Mouse (Mus musculus) embryonic stem cell, embryonic (primary cell): ENCODE results near the gene Ndufa7.

ENCODE experiments used
- CTCF ChIA-PET, 4 experiments: fragments of 300-600 bp in 2 of 4; fragments of 350-600 bp in 2 of 4; sonication (Branson Sonifier 250); formaldehyde crosslinking; loops; one replicate each; lab custom pipeline; 2022; ENCODE audit warnings: inconsistent platforms in 2 of 4; lab: Charles Lee
- POLR2A ChIA-PET, 4 experiments: fragments of 300-600 bp in 2 of 4; fragments of 350-600 bp in 2 of 4; sonication (Branson Sonifier 250); formaldehyde crosslinking; loops; one replicate each; lab custom pipeline; 2022; ENCODE audit warnings: antibody characterized with exemption in 4 of 4, inconsistent platforms in 1 of 4; lab: Charles Lee

Ndufa7 gene

DNA sequence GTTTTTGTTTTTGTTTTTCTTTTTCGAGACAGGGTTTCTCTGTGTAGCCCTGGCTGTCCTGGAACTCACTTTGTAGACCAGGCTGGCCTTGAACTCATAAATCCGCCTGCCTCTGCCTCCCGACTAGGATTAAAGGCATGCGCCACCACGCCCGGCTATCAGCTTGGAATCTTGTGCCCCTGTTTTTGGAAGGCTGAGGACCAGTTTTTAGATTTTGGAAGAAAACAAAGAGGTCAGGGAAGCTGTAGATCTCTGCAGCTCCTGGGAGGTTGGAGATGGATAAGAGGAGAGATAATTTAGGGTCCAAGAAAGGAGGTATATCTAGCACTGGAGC, 592 bp downstream of the Ndufa7 start:
- ChIA-PET CTCF (interaction anchor here in 2 of 4 experiments (0.6 to 2.1 kb wide), 5 partner anchors 40 to 431 kb away, joined by 3 to 5 read pairs (median 4); partner anchors contain the start of gene Zfp101 (in 1 of the 2)), POLR2A (interaction anchor here (0.5 to 19.5 kb wide), 136 partner anchors 9 to 1471 kb away, joined by 3 to 544 read pairs (median 5); partner anchors contain the start of genes Angptl4 (in 3 of the 4), B3galt4 (in 3 of the 4), Daxx (in 3 of the 4) and Kank3 (in 3 of the 4))

DNA sequence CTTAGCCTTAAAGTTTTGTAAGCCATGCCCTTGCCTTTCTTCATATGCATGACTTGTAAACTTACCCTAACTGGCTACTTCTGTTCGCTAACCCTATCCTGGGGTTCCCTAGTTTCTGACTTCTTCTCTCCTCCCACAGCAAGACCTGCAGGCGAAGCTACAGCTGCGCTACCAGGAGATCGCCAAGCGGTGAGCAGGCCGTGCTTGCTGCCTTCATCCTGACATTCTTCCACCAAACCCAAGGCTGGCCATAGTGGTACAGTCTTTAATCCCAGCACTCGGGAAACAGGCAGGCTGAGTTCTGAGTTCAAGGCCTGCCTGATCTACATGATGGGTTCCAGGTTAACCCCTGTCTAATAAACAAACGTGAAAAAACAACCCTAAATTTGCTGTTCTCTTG, 1.1 kb downstream of the Ndufa7 start:
- POLR2A ChIA-PET: interaction anchor here (0.9 to 19.5 kb wide), 59 partner anchors 10 to 332 kb away, joined by 3 to 544 read pairs (median 10); partner anchors contain the start of genes Kank3 (in 3 of the 4), Tapbp (in 3 of the 4), Zbtb22 (in 3 of the 4) and Angptl4 (in 2 of the 4)
- CTCF ChIA-PET: interaction anchor here in 2 of 4 experiments (0.6 to 2.1 kb wide), 4 partner anchors 40 to 101 kb away, joined by 3 to 4 read pairs (median 4); no protein-coding TSS in a partner anchor

DNA sequence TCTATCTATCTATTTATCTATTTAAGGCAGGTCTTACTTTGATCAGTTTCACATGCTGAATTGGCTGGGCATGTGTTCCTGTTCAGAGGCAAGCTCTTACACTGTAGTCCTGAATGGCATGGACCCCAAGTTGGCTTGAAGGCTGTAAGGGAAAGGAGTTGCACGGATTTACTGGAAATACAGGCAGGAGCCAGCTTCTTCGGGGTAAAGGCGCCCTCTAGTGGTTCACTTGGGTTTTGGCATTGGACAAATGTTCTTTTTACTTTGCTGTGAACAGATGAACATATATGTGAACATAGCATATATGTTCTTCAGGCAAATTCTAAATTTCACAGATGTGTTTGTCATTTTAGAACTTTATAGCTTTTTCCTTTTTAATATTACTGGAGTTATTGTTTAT, 2.5 kb downstream of the Ndufa7 start:
- ChIA-PET POLR2A (interaction anchor here (0.5 to 19.5 kb wide), 30 partner anchors 10 to 836 kb away, joined by 3 to 544 read pairs (median 4); partner anchors contain the start of genes Cd320 (in 3 of the 4), Kank3 (in 3 of the 4), March2 (in 1 of the 4) and Rab11b (in 1 of the 4)), CTCF (interaction anchor here (0.5 to 1.1 kb wide), 20 partner anchors 8 to 440 kb away, joined by 3 to 7 read pairs (median 3); partner anchors contain the start of genes B3galt4 (in 1 of the 4), Cd320 (in 1 of the 4) and Rab11b (in 1 of the 4))

DNA sequence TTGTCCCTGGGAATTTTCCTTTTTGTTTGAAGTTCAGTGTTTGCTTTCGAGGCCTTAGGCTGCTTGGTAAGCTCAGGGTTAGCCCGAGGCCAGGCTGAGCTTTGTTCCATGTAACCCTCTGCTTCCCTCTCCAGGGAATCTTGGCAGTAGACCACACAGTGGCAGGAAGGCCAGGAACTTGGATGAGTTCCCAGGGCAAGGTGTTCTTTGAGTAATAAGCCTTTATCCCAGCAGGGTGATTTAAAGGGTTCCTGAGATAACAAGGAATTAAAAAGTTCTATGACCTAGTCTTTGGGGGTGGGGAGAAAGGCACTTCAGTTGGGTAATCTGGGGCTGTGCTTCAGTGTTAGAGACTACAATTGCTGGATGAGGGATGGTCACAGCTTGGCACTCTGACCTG, 4.5 kb downstream of the Ndufa7 start:
- CTCF ChIA-PET: interaction anchor here in 1 of 4 experiments (0.8 kb wide), 1 partner anchor 37 kb away, joined by 3 read pairs; no protein-coding TSS in a partner anchor
- POLR2A ChIA-PET: interaction anchor here in 3 of 4 experiments (0.6 to 19.5 kb wide), 19 partner anchors 9 to 150 kb away, joined by 3 to 544 read pairs (median 4); partner anchors contain the start of genes Kank3 (in 2 of the 3), Rab11b (in 2 of the 3), Angptl4 (in 1 of the 3) and Cd320 (in 1 of the 3)

DNA sequence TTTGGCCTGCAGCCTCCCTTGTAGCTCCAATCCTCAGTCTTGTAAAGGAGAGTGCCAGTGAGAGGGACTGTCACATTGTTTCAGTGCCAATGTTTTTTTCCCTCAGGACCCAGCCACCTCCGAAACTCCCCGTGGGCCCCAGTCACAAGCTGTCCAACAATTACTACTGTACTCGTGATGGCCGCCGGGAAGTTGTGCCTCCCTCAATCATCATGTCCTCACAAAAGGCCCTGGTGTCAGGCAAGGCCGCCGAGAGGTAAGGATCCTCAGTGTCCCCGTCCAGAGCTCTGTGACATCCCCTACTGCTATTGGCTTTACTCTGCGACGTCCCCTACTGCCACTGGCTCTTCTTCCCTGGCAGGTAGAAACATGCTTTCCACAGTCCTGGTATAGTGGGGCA, 5.2 kb downstream of the Ndufa7 start:
- POLR2A ChIA-PET: interaction anchor here in 3 of 4 experiments (0.6 to 19.5 kb wide), 16 partner anchors 10 to 132 kb away, joined by 3 to 544 read pairs (median 4); partner anchors contain the start of genes Kank3 (in 2 of the 3), Rab11b (in 2 of the 3), Cd320 (in 1 of the 3) and Rps18 (in 1 of the 3)
- CTCF ChIA-PET: interaction anchor here in 1 of 4 experiments (0.6 kb wide), 1 partner anchor 1339 kb away, joined by 4 read pairs; no protein-coding TSS in a partner anchor

DNA sequence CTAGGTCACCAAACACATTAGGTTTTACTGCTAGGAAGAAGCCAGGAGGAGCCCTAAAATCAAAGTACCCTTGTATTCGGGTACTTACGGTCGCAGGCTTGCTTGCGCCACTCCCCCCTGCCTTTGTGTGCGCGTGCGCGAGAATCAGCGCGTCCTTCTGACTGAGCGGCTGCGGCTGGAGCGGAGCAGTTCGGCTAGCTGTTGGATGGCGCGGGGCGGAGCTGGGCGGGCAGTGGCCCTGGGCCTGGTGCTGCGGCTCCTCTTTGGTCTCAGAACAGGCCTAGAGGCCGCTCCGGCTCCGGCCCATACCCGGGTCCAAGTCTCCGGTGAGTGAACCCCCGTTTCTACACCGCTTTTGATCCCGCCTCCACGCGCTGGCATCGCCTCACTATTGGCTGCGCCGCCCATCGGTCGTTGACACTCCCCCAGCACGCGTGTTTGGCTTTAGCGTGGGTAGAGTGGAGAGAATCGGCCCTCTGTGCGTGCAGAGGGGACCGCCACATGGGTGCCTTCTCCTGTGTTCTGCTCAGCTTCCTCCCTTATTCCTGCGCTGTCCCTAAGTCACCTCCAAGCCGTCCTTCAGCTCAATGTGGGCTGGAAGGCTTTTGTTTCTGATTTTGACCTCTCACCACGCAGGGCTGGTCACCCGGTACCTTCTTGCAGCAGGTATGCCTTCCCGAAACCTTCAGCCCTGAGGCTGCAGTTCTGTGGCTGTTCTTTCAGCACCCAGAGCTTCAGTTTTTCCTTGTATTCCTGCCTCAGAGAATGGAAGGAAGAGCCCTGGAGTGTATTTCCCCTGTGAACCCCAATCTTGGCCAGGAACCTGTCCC, 18.8 kb downstream of the Ndufa7 start, which contains the start of gene Cd320:
TSS of gene Cd320 (plus strand) at position 126 of the 830 bp plus-strand sequence.
- CTCF ChIA-PET: interaction anchor here in 2 of 4 experiments (0.7 to 1.9 kb wide), 8 partner anchors 17 to 150 kb away, joined by 3 to 5 read pairs (median 4); no protein-coding TSS in a partner anchor
- POLR2A ChIA-PET: interaction anchor here in 3 of 4 experiments (0.6 to 20.8 kb wide), 29 partner anchors 9 to 214 kb away, joined by 3 to 449 read pairs (median 4); partner anchors contain the start of genes Ndufa7 (in 3 of the 3), Rps28 (in 3 of the 3), Rps18 (in 2 of the 3) and Vps52 (in 2 of the 3)

DNA sequence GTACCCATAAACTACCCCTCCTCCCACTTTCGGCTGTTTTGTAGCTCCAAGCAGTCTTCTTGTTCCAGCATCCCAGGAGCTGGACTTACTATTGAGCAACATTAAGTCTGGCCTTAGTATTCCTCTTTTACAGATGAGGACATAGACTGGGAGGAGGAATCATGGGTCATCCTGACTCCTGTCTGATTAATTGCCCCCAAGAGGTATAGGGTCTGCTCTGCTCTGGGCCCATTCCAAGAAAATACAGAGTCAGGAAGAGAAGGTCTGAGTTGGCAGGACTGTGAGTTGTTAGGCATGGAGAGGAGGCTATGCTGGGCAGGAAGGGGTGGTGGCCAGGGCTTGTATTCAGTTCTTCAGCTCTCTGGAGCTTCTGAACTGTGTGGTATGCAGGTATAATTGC, 19.8 kb downstream of the Ndufa7 start:
- ChIA-PET CTCF (interaction anchor here in 3 of 4 experiments (0.6 to 1.9 kb wide), 4 partner anchors 17 to 1838 kb away, joined by 3 to 5 read pairs (median 4); no protein-coding TSS in a partner anchor), POLR2A (interaction anchor here in 3 of 4 experiments (0.6 to 20.8 kb wide), 21 partner anchors 9 to 215 kb away, joined by 3 to 449 read pairs (median 4); partner anchors contain the start of genes Ndufa7 (in 2 of the 3), Rps28 (in 2 of the 3), Pfdn6 (in 1 of the 3) and Rps18 (in 1 of the 3))

DNA sequence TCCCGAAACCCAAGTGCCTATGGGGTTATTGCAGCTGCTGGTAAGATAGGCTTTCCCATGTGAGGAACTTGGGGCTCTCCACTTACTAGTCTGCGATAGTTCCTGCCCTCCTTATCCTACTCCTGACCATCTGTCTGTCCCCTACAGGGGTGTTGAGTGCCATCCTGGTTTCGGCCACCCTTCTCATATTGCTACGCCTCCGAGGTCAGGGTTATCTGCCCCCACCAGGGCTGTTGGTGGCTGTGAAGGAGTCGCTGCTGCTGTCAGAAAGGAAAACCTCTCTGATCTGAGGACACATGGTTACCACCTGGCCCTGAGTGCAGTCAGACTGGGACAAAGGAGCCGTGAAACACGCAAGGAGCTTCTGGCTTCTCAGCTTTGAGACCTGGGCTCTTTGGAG, 23.8 kb downstream of the Ndufa7 start:
- ChIA-PET CTCF (interaction anchor here in 1 of 4 experiments (0.6 kb wide), 1 partner anchor 144 kb away, joined by 3 read pairs; no protein-coding TSS in a partner anchor), POLR2A (interaction anchor here in 3 of 4 experiments (0.6 to 20.8 kb wide), 6 partner anchors 9 to 452 kb away, joined by 3 to 449 read pairs (median 6); partner anchors contain the start of genes Ndufa7 (in 2 of the 3), Rps28 (in 2 of the 3), Rps18 (in 1 of the 3) and Vps52 (in 1 of the 3))

DNA sequence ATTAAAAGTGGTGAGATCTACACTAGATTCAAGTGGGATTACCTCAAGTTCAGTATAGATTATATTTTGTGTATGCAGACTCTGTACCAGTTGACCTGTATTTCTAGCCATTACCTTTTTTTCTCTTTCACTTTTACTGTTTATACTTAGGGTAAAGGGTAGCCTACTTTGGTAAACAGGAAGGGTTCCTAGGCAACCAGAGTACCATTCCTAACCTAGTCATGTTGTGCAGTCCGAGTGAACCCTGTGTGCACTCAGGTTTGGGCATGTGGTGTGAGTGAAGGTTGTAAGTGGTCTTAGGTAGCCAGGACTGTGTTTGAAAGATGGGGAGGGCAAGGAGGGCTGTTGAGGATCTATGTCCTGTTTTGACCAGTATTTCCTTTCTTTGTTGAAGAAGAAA, 27.0 kb downstream of the Ndufa7 start:
- ChIA-PET CTCF (no interaction called here), POLR2A (interaction anchor here in 3 of 4 experiments (1.0 to 20.8 kb wide), 3 partner anchors 14 to 29 kb away, joined by 3 to 449 read pairs (median 4); partner anchors contain the start of genes Rps28 (in 2 of the 3) and Ndufa7 (in 1 of the 3))

DNA sequence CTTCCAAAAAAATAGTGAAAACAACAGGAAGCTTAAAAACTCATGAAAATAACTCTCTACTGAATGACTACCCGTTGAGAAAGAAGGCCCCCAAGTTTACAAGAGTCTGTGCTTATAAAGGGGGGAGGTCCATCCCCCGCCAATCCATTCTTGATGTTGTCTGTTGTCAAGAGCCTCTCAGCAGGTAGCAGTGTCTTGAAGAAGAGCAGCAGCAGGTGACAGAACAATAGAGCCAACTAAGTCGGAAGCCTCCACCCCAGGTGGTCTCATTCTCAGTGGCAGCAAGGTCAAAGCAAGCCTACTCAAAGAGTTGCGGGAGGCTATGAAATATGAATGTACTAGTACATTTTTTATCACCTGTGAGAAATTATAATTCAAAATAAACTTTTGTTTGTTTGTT, 33.4 kb downstream of the Ndufa7 start:
- ChIA-PET POLR2A (interaction anchor here in 3 of 4 experiments (0.6 to 2.3 kb wide), 12 partner anchors 8 to 206 kb away, joined by 3 to 8 read pairs (median 4); partner anchors contain the start of genes B3galt4 (in 1 of the 3), Ndufa7 (in 1 of the 3), Pfdn6 (in 1 of the 3) and Rab11b (in 1 of the 3)), CTCF (interaction anchor here in 2 of 4 experiments (0.5 to 0.7 kb wide), 2 partner anchors 8 to 58 kb away, joined by 3 to 4 read pairs; partner anchors contain the start of genes Tapbp (in 1 of the 2) and Zbtb22 (in 1 of the 2))

DNA sequence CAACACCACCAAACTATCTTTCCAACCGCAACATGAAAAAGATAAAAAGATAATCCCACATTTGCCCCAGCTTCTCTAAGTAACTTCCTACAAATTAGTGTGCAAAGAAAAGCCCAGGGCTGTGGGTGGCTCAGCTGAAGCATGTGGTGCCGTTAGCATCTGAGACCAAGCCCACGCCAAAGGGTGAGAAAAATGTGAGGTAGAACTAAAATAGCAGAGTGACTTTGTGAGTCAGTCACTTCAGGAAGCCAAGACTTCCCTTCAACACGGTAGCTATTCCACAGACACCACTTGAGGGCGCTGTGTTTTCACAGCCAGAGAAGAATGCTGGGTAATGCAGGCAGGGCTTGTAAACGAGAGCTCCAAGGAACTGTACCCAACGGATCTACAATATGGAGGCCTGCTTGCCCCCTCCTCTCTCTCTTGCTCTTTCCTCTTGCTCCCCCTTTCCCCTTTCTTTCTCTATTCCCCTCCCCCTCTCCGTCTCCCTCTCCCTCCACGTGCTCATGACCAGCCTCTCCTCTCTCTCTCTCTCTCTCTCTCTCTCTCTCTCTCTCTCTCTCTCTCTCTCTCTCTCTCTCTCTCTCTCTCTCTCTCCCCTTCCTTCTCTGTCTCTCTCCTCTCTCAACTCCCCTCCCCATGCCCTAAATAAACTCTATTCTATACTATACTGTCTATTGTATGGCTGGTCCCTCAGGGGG, 41.1 kb downstream of the Ndufa7 start:
- POLR2A ChIA-PET: interaction anchor here in 3 of 4 experiments (0.6 to 2.9 kb wide), 46 partner anchors 9 to 1602 kb away, joined by 3 to 19 read pairs (median 4); partner anchors contain the start of genes Ndufa7 (in 3 of the 3), Rps28 (in 3 of the 3), Daxx (in 2 of the 3) and Rab11b (in 2 of the 3)
- CTCF ChIA-PET: interaction anchor here (0.5 to 2.0 kb wide), 44 partner anchors 8 to 1478 kb away, joined by 3 to 11 read pairs (median 4); partner anchors contain the start of genes Tapbp (in 2 of the 4), Zbtb22 (in 2 of the 4), B3galt4 (in 1 of the 4) and Cd320 (in 1 of the 4)

DNA sequence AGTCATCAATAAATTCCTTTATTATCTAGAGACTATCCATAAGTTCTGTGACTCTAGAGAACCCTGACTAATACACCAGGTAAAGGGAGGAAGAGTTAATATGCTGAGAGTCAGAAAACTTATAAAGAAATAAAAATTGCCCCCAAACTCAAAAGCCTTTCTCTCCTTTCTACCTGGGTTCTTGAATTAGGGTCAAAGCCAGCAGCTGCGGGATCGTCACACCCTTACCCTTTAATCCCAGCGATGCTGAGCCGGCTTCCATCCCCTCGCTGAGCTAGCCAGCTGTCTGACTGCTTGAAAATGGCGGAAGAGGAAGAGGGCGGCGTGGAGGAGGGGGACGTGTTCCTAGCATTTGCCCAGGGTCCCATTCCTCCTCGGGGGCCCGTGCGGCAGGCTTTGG, 49.2 kb downstream of the Ndufa7 start, which contains the start of gene Gm7029:
TSS of gene Gm7029 (plus strand) at position 301 of the 400 bp plus-strand sequence.
- ChIA-PET POLR2A (interaction anchor here in 2 of 4 experiments (1.1 to 1.7 kb wide), 2 partner anchors 8 to 55 kb away, joined by 4 to 5 read pairs; no protein-coding TSS in a partner anchor), CTCF (interaction anchor here in 1 of 4 experiments (1.9 kb wide), 1 partner anchor 9 kb away, joined by 10 read pairs; no protein-coding TSS in a partner anchor)

DNA sequence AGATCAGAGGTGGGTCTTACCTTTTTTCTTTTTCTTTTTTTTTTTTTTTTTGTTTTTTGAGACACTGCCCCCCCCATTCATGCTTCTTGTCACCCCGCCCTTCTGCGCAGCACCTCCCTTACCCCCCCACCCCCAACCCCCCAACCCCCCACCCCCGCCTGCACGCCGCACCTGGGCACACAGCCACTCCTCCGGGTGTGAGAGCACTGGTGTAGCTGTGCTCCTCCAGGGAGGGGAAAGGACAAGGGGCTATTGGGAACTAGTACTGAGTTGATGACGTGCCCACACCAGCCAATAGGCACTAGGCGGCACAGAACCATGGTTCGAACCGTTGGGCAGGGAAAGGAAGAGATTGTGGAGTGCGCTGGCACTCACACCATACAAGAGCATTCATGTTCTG, 50.0 kb downstream of the Ndufa7 start:
- CTCF ChIA-PET: interaction anchor here in 2 of 4 experiments (0.6 to 1.9 kb wide), 2 partner anchors 9 kb away, joined by 3 to 10 read pairs; no protein-coding TSS in a partner anchor
- POLR2A ChIA-PET: interaction anchor here in 3 of 4 experiments (0.6 to 1.7 kb wide), 11 partner anchors 9 to 114 kb away, joined by 3 to 8 read pairs (median 4); partner anchors contain the start of genes Ndufa7 (in 1 of the 3), Rab11b (in 1 of the 3), Rps18 (in 1 of the 3) and Rps28 (in 1 of the 3)

DNA sequence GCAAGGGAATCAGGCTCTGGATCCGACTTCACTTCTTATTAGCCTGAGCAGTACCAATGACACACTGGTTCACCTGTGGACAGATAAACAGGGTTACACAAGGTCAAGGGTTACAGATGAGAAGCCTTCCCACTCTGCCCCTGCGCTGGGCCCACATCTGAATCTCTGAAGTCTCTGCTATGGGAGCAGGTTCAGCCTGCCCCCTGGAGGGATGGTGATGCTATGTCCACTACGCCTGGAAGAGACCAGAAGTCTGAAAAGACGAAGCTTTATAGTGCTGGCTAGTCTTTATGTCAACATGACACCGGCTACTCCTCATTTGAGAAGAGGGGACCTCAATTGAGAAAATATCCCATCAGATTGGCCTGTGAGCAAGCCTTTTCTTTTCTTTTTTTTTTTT, 51.4 kb downstream of the Ndufa7 start:
- POLR2A ChIA-PET: interaction anchor here (0.6 to 2.1 kb wide), 7 partner anchors 10 to 115 kb away, joined by 3 to 7 read pairs (median 3); partner anchors contain the start of gene Rab11b (in 1 of the 4)
- CTCF ChIA-PET: interaction anchor here in 2 of 4 experiments (0.6 to 1.4 kb wide), 4 partner anchors 10 to 53 kb away, joined by 3 to 11 read pairs (median 4); no protein-coding TSS in a partner anchor

DNA sequence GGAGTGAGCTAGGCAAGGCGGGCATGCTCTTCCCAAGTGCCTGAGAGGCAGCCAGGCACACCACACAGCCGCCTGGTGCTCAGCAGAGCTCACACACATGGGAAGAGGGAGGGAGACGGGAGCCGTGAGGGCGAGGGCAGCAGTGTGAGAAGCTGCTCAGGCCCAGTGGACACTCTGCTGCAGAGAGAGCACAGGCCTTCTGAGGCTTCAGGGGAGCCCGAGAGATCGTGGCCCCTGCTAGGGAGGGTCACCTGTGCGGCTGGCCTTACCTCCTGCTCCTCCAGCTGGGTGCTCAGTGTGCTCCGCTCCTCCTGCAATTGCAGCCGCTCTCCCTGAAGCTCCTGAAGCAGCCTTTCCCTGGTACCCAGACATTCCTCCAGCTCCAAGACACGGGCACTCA, 59.9 kb downstream of the Ndufa7 start:
- CTCF ChIA-PET: interaction anchor here in 1 of 4 experiments (1.4 kb wide), 1 partner anchor 41 kb away, joined by 4 read pairs; no protein-coding TSS in a partner anchor

More for the DNA sequence above, 59.9 kb downstream of the Ndufa7 start:
- POLR2A ChIA-PET: interaction anchor here in 2 of 4 experiments (0.6 to 1.0 kb wide), 2 partner anchors 8 to 285 kb away, joined by 3 read pairs; no protein-coding TSS in a partner anchor
